Mouse (Mus musculus) midbrain, postnatal 0 days (tissue): ENCODE measurements around the gene Maco1. TPM values are rescaled to one million over a fixed set of nuclear protein-coding genes. Genes with fewer than 3 reads are reported as not detected.
"Not testable (repeated sequence)": the region's sequence is repeated elsewhere in the genome, so short reads cannot be mapped to it uniquely, and the experiment has no call there.

Experiments
- ATAC-seq: fragments of 200-750 bp; cut with Nextera tagmentation; 2 replicates; pipeline ENCODE4 v1.8.0; 2017; ENCODE audit warnings: moderate number of reproducible peaks, mild to moderate bottlenecking, moderate TSS enrichment, moderate library complexity; ENCODE audit not compliant: low FRiP score
- DNase-seq: peaks from one replicate; pipeline ENCODE4 v3.0.0-alpha.2; 2015; ENCODE audit warnings: low spot score
- H3K27ac ChIP-seq: fragments of 300-500 bp; sonication (generic); 2 replicates; pipeline ENCODE4 v1.5.1; 2014; ENCODE audit warnings: low read depth, mild to moderate bottlenecking, low read length, mixed read lengths
- H3K27me3 ChIP-seq: fragments of 300-500 bp; sonication (generic); 2 replicates; pipeline ENCODE4 v1.6.1; 2014; ENCODE audit warnings: low read length, control low read depth, mixed read lengths; ENCODE audit not compliant: insufficient read depth
- H3K36me3 ChIP-seq: fragments of 300-500 bp; sonication (generic); 2 replicates; pipeline ENCODE4 v1.6.1; 2014; ENCODE audit warnings: low read length, control low read depth, mixed read lengths; ENCODE audit not compliant: insufficient read depth
- H3K4me1 ChIP-seq: fragments of 300-500 bp; sonication (generic); 2 replicates; pipeline ENCODE4 v1.6.1; 2014; ENCODE audit warnings: mild to moderate bottlenecking, control low read depth, antibody characterized with exemption, low read length, mixed read lengths; ENCODE audit not compliant: insufficient read depth
- H3K4me2 ChIP-seq: fragments of 300-500 bp; sonication (generic); 2 replicates; pipeline ENCODE4 v1.6.1; 2014; ENCODE audit warnings: low read depth, mild to moderate bottlenecking, low read length, mixed read lengths; ENCODE audit not compliant: poor library complexity, severe bottlenecking
- H3K4me3 ChIP-seq: fragments of 300-500 bp; sonication (generic); 2 replicates; pipeline ENCODE4 v1.5.1; 2014; ENCODE audit warnings: low read depth, mild to moderate bottlenecking, low read length, moderate library complexity
- H3K9ac ChIP-seq: fragments of 300-500 bp; sonication (generic); replicated peaks from 2 replicates; pipeline ENCODE4 v1.6.1; 2014; ENCODE audit warnings: mild to moderate bottlenecking, low read length, moderate library complexity, mixed read lengths; ENCODE audit not compliant: poor library complexity, severe bottlenecking
- H3K9me3 ChIP-seq: fragments of 300-500 bp; sonication (generic); 2 replicates; pipeline ENCODE4 v1.6.1; 2016; ENCODE audit warnings: low read length, control low read depth
- CTCF ChIP-seq: IDR thresholded peaks from 2 replicates; pipeline ENCODE4 v1.5.1; 2016; ENCODE audit warnings: antibody characterized with exemption, mild to moderate bottlenecking
- WGBS: fragments of 180-500 bp; shearing (Covaris S2); extraction: QIAGEN DNeasy Blood & Tissue Kit; methylation state at CpG from one replicate; pipeline ENCODE4 v1.1.7; 2014; 5-methylcytosine and 5-hydroxymethylcytosine counted together
- polyA plus RNA-seq: library from polyadenylated mRNA; unstranded; fragments of >200 nt; fragmentation: Nextera tagmentation; extraction: Ambion mirVana; gene quantifications from 2 replicates; pipeline ENCODE4 v1.2.1, GENCODE M21; 2015
- total RNA-seq: library from RNA; depleted of rRNA; stranded (reverse); fragments of >200 nt; gene quantifications from 2 replicates; pipeline ENCODE4 v1.2.3, GENCODE M21; 2014

Maco1 gene
- total and polyA plus RNA-seq, 2 experiments from 2014 or later = 62.8 to 79.1 TPM

DNA sequence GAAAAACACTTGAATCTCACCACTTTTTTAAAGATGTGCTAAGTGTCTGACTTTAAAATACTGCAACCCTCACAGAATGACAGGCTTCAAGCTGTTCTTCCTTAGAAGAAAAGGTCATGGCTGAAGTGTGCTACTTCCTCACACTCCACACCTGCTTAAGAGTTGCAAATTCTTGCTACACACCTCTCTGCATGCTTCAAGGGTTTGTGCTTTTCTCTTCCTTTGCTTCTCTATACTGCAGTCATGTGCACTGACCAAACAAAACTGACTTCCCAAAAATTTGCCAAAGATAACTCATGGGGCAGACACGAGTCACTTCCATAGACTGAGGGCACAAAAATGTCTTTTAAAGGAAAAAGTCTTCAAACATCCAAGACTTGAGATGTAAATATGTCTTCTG, 14.9 kb downstream of the Maco1 start:
- TF ChIP-seq CTCF = no peak
- ATAC-seq (no peak), DNase-seq (no peak)
- Histone ChIP-seq H3K9ac (no peak overlapping the region), H3K27ac (no peak overlapping the region), H3K4me2 (no peak overlapping the region), H3K4me3 (no peak overlapping the region), H3K4me1 (no peaks in the 10 kb centered on the region), H3K9me3 (no peaks in the 10 kb centered on the region), H3K27me3 (no peaks in the 10 kb centered on the region), H3K36me3 (peaks cover 10% of the 10 kb centered on the region; the same call in 1 of the 2 replicates)
- WGBS = 79% methylated on average over 1 of the region's 1 CpGs

DNA sequence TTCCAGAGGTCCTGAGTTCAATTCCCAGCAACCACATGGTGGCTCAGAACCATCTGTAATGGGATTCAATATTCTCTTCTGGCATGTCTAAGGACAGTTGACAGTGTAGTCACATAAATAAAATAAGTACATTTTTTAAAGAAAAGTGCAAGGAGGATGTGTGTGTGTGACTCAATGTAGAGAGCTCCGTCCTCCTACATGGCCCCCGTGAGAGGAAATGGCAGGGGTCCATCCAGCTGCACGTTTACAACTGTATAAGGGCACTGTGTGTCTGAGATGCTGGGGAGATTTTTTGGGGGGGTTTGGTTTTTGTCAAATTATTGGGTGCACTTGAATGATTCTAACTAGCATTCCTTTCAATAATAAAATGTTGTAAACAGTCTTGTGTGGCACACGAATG, 17.7 kb downstream of the Maco1 start:
- Histone ChIP-seq H3K4me3 (no peak overlapping the region), H3K4me2 (no peak overlapping the region), H3K9ac (no peak overlapping the region), H3K4me1 (no peaks in the 10 kb centered on the region), H3K27ac (no peak overlapping the region), H3K36me3 (peaks cover 10% of the 10 kb centered on the region; the same call in 1 of the 2 replicates), H3K27me3 (no peaks in the 10 kb centered on the region), H3K9me3 (no peaks in the 10 kb centered on the region)
- no peak for ATAC-seq
- 89% methylated on average over 4 of the region's 4 CpGs for WGBS
- no peak for DNase-seq
- TF ChIP-seq CTCF = no peak

DNA sequence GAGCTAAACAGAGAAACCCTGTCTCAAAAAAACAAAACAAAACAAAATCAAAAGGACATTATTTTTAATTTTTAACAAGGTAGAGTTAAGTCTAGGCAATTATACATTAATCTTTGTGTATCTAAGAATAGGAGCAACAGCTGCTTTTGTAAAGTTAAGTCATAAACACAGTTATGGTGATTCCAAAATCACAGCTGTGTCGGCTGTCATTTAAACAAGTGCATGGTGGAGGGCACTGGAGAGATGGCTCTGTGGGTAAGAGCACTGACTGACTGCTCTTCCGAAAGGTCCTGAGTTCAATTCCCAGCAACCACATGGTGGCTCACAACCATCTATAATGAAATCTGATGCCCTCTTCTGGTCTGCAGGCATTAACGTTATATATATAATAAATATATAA, 21.2 kb downstream of the Maco1 start:
- Histone ChIP-seq H3K4me2 (no peak overlapping the region), H3K27ac (no peak overlapping the region), H3K9me3 (no peaks in the 10 kb centered on the region), H3K9ac (no peak overlapping the region), H3K36me3 (peaks cover 13% of the 10 kb centered on the region; the same call in 1 of the 2 replicates), H3K27me3 (no peaks in the 10 kb centered on the region), H3K4me3 (no peak overlapping the region), H3K4me1 (no peaks in the 10 kb centered on the region)
- DNase-seq (no peak), ATAC-seq (no peak)
- 91% methylated on average over 3 of the region's 3 CpGs for WGBS
- no peak for TF ChIP-seq CTCF

DNA sequence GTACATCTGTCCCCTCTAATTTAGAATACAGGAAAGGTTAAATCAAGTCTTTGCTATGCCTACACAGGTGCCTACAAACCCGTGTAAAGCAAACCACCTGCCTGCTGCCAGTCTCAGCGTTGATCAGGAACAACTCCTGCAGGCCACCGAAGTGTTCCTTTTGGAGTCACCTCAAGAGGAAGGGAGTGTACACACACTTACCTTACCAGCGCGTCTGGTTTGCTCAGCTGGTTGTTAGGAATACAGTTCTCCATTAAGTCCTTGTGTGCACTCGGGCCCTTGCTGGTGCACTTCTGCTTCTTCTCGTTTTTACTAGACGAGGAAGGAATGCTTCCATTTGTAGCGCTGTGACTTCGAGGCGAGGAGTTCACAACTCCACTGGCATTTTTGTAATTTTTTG, 25.3 kb downstream of the Maco1 start:
- ATAC-seq = no peak
- Histone ChIP-seq H3K4me1 (no peaks in the 10 kb centered on the region), H3K27ac (no peak overlapping the region), H3K9me3 (no peaks in the 10 kb centered on the region), H3K9ac (no peak overlapping the region), H3K4me3 (no peak overlapping the region), H3K27me3 (no peaks in the 10 kb centered on the region), H3K4me2 (no peak overlapping the region), H3K36me3 (peaks cover 11% of the 10 kb centered on the region)
- WGBS = 93% methylated on average over 11 of the region's 11 CpGs
- TF ChIP-seq CTCF = no peak
- no peak for DNase-seq

DNA sequence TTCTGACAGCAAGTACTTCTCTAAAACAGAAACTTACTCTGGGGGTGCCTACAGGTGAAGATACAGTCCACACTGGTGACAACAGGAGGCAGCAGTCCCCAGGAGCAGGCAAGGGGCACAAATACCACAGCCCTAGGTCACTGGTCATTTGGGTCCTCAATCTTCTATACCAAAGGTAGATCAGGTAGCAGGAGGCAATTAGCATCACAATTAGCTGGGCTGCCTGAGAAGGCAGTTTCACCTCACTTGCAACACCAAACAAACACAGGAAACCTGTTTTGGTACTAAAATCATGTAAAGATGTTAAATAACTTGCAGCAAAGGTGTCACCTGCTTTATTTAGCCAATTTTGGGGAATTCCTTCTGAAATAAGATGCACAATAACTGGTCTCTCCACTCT, 26.8 kb downstream of the Maco1 start:
- no peak overlapping the region for H3K4me2 ChIP-seq
- H3K36me3 ChIP-seq = peaks cover 11% of the 10 kb centered on the region

DNA sequence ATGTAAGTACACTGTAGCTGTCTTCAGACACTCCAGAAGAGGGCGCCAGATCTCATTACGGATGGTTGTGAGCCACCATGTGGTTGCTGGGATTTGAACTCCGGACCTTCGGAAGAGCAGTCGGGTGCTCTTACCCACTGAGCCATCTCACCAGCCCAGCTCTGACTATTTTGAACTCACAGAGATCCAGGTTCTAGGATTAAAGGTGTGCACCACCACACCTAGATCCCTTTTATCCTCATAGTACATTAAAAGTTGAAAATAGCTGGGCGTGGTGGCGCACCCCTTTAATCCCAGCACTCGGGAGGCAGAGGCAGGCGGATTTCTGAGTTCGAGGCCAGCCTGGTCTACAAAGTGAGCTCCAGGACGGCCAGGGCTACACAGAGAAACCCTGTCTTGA, 27.3 kb downstream of the Maco1 start:
- H3K9ac ChIP-seq, H3K9me3 ChIP-seq, H3K4me3 ChIP-seq, DNase-seq, H3K4me1 ChIP-seq, H3K27ac ChIP-seq, ATAC-seq, H3K27me3 ChIP-seq, H3K4me2 ChIP-seq: not testable (repeated sequence)
- 94% methylated on average over 10 of the region's 11 CpGs for WGBS
- H3K36me3 ChIP-seq = peaks cover 11% of the 10 kb centered on the region

More for the DNA sequence above, 26.8 kb downstream of the Maco1 start:
- H3K27me3 ChIP-seq = no peaks in the 10 kb centered on the region
- no peak for ATAC-seq
- H3K9ac ChIP-seq = no peak overlapping the region
- H3K9me3 ChIP-seq = no peaks in the 10 kb centered on the region
- no peaks in the 10 kb centered on the region for H3K4me1 ChIP-seq
- H3K27ac ChIP-seq = no peak overlapping the region
- no peak for DNase-seq
- no peak overlapping the region for H3K4me3 ChIP-seq
- no peak for TF ChIP-seq CTCF
